18 mouse cellular contexts compared by ENCODE assay signal in genomic region chr8:118826761-118827160, GRCm38 (mm10).
"Had no signal": no experiment of that assay in that cellular context is flagged by ENCODE, and none has a peak within 500 bp of the region (broad histone marks: within the 10 kb centered on the region; RNA-seq: fewer than 3 reads in every experiment).

No protein-coding gene starts in this region.

- H3K27ac ChIP-seq: lung, embryonic 15.5 days; macrophage; midbrain, embryonic 12.5 days; neural tube, embryonic 12.5 days; stomach, embryonic 15.5 days; stomach, postnatal 0 days had no signal

- ATAC-seq: liver, postnatal 0 days; lung, postnatal 0 days; midbrain, embryonic 16.5 days had no signal

- H3K9me3 ChIP-seq: lung, embryonic 15.5 days; midbrain, embryonic 12.5 days; neural tube, embryonic 12.5 days; stomach, embryonic 15.5 days had no signal

- H3K4me2 ChIP-seq: lung, embryonic 15.5 days; midbrain, embryonic 12.5 days; neural tube, embryonic 12.5 days; stomach, embryonic 15.5 days had no signal

- DNase-seq: liver, postnatal 0 days; lung, adult 2 months; lung, postnatal 14 days; lung, postnatal 36 days; midbrain, embryonic 14.5 days; right cerebral cortex, postnatal 14 days; thymus, adult 2 months; thymus, postnatal 25 days; thymus, postnatal 4 days had no signal

- H3K4me1 ChIP-seq: lung, embryonic 15.5 days; megakaryocyte, embryonic 14.5 days; stomach, embryonic 15.5 days had no signal

- H3K36me3 ChIP-seq: lung, embryonic 15.5 days; midbrain, embryonic 12.5 days; neural tube, embryonic 12.5 days; stomach, embryonic 15.5 days had no signal

- H3K27me3 ChIP-seq: lung, embryonic 15.5 days; megakaryocyte, embryonic 14.5 days; neural tube, embryonic 12.5 days; stomach, embryonic 15.5 days had no signal

- H3K4me3 ChIP-seq: lung, embryonic 15.5 days; megakaryocyte, embryonic 14.5 days; midbrain, embryonic 12.5 days; neural tube, embryonic 12.5 days; stomach, embryonic 15.5 days had no signal

- H3K9ac ChIP-seq: liver, postnatal 0 days; lung, embryonic 15.5 days; midbrain, embryonic 12.5 days; neural tube, embryonic 12.5 days; stomach, embryonic 15.5 days had no signal
